Mouse (Mus musculus) midbrain, embryonic 14.5 days (tissue): ENCODE data around the gene H1fx. TPM values are rescaled to one million over a fixed set of nuclear protein-coding genes. Genes with fewer than 3 reads are reported as not detected.

Experiments
- ATAC-seq: fragments of 200-750 bp; cut with Nextera tagmentation; 2 replicates; pipeline ENCODE4 v1.8.0; 2017; ENCODE audit warnings: moderate number of reproducible peaks, moderate library complexity; ENCODE audit not compliant: low FRiP score, low TSS enrichment
- DNase-seq: peaks from one replicate; pipeline ENCODE4 v3.0.0-alpha.2; 2015
- H3K27ac ChIP-seq: fragments of 300-500 bp; sonication (generic); replicated peaks from 2 replicates; pipeline ENCODE4 v1.5.1; 2014; ENCODE audit warnings: mild to moderate bottlenecking, low read depth, low read length, moderate library complexity
- H3K27me3 ChIP-seq: fragments of 300-500 bp; sonication (generic); 2 replicates; pipeline ENCODE4 v1.6.1; 2014; ENCODE audit warnings: low read length, control low read depth, mixed read lengths; ENCODE audit not compliant: control insufficient read depth, insufficient read depth
- H3K36me3 ChIP-seq: fragments of 300-500 bp; sonication (generic); 2 replicates; pipeline ENCODE4 v1.6.1; 2014; ENCODE audit warnings: low read length, control low read depth; ENCODE audit not compliant: control insufficient read depth, insufficient read depth
- H3K4me1 ChIP-seq: fragments of 300-500 bp; sonication (generic); 2 replicates; pipeline ENCODE4 v1.6.1; 2014; ENCODE audit warnings: mild to moderate bottlenecking, antibody characterized with exemption, low read length, control low read depth; ENCODE audit not compliant: control insufficient read depth, insufficient read depth
- H3K4me2 ChIP-seq: fragments of 300-500 bp; sonication (generic); 2 replicates; pipeline ENCODE4 v1.6.1; 2014; ENCODE audit warnings: mild to moderate bottlenecking, low read length, moderate library complexity
- H3K4me3 ChIP-seq: fragments of 300-500 bp; sonication (generic); replicated peaks from 2 replicates; pipeline ENCODE4 v1.5.1; 2014; ENCODE audit warnings: low read depth, low read length
- H3K9ac ChIP-seq: fragments of 300-500 bp; sonication (generic); replicated peaks from 2 replicates; pipeline ENCODE4 v1.6.1; 2014; ENCODE audit warnings: mild to moderate bottlenecking, low read length, moderate library complexity
- H3K9me3 ChIP-seq: fragments of 300-500 bp; sonication (generic); 2 replicates; pipeline ENCODE4 v1.6.1; 2016; ENCODE audit warnings: low read length, control low read depth, mixed read lengths; ENCODE audit not compliant: control insufficient read depth
- WGBS: fragments of 180-500 bp; shearing (Covaris S2); extraction: QIAGEN DNeasy Blood & Tissue Kit; methylation state at CpG from one replicate; pipeline ENCODE4 v1.1.7; 2014; 5-methylcytosine and 5-hydroxymethylcytosine counted together
- polyA plus RNA-seq: library from polyadenylated mRNA; unstranded; fragments of >200 nt; fragmentation: Nextera tagmentation; extraction: Ambion mirVana; gene quantifications from 2 replicates; pipeline ENCODE4 v1.2.1, GENCODE M21; 2014

H1fx gene
- polyA plus RNA-seq, 1 experiment from 2014 or later = 27.6 TPM

DNA sequence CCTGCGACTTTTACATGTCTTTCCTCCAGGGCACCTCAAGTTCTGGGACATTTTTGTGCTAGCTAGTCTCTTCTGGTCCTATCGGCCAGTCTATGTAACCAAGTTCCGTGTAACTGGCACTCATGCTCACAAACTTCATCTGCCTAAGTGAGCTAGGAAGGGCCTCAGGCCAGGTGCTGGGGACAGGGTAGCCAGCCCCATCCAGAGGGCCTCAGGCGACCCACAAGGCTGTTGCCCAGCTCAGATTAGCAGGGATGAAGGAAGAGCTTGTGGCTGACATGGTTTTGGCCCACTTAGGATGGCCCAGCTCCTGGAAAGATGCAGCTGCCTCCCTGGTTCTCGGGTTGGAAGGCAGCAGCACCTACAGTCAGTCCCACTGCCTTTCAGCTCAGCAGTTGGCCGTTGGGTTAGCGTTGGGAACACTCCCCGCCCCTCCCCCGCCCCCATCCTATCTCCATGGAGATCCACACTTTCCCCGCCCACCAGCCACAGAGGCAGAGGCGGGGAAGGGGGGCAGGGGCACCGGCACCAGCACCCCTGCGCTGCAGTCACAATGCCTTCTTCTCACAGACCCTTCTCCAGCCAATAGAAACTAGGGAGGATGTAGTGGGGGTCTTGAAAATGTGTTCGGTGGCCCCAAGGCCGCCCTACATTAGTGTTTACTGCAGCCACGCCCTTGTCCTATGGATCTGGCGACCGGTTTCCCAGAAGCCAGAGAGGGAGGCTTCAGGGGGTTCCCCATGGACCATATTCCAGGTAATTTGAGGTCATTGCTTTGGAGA is 12.5 kb upstream of the H1fx start:
- peak; percentile 81 for ATAC-seq

DNA sequence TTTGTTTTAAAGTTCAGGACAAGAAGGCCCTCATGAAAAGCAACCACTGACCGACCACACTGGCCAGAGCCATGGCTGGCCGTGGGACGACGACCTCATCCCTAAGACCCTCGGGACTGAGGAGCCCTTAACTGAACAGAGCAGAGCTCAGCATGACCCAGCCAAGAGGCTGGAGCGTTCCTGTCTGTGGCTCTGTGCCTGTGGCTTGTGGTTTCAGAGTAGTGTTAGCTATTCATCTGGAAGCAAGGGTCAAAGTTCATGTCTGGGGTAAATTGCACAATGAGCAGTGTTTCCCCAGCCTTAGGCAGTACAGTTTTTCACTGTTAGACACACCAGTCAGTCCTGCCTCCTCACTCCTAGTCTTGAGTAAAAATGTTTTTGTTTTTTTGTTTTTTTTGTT is 11.3 kb upstream of the H1fx start:
- peaks cover 16% of the 10 kb centered on the region for H3K36me3 ChIP-seq
- no peaks in the 10 kb centered on the region for H3K9me3 ChIP-seq
- H3K4me2 ChIP-seq = no peak overlapping the region
- no peak overlapping the region for H3K4me3 ChIP-seq
- H3K4me1 ChIP-seq = peaks cover 28% of the 10 kb centered on the region
- ATAC-seq = no peak
- no peak overlapping the region for H3K27ac ChIP-seq
- DNase-seq = peak; percentile 11
- no peaks in the 10 kb centered on the region for H3K27me3 ChIP-seq
- WGBS = 12% methylated on average over 6 of the region's 6 CpGs
- no peak overlapping the region for H3K9ac ChIP-seq

More for the DNA sequence above, 12.5 kb upstream of the H1fx start:
- H3K4me2 ChIP-seq = peak overlapping the region; percentile 48
- H3K9ac ChIP-seq = peak overlapping the region; percentile 49
- no peaks in the 10 kb centered on the region for H3K9me3 ChIP-seq
- 3% methylated on average over 18 of the region's 18 CpGs for WGBS
- peak overlapping the region; percentile 12 for H3K4me3 ChIP-seq
- H3K27me3 ChIP-seq = no peaks in the 10 kb centered on the region
- H3K27ac ChIP-seq = peak overlapping the region; percentile 80
- peak; percentile 87 for DNase-seq
- H3K4me1 ChIP-seq = peaks cover 28% of the 10 kb centered on the region
- peaks cover 6% of the 10 kb centered on the region; the same call in 1 of the 2 replicates for H3K36me3 ChIP-seq

DNA sequence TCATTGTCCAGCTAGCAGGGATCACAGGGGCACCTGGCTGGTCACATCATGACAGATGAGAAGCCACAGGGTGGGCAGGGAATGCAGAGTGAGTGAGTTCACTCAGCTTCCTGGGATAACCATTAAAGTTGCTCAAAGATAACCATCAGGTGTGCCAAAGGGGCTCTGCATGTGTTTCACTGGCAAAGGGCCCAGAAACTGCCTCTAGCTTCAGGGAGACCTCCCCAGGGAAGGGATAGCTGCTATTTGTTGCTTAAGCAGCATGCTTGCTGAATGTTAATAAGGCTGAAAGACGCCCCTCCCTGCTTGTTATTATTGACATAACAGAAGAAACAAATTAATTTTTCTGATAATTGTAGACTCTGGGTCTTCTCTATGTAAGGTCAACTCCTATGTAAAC is 10.4 kb upstream of the H1fx start:
- Histone ChIP-seq H3K27me3 (no peaks in the 10 kb centered on the region), H3K4me3 (no peak overlapping the region), H3K36me3 (peaks cover 24% of the 10 kb centered on the region), H3K4me1 (peaks cover 28% of the 10 kb centered on the region), H3K27ac (peak overlapping the region; percentile 41; the same call in 1 of the 2 replicates), H3K9me3 (no peaks in the 10 kb centered on the region), H3K4me2 (no peak overlapping the region), H3K9ac (no peak overlapping the region)
- DNase-seq (peak; percentile 78), ATAC-seq (no peak)
- WGBS = 50% methylated on average over 1 of the region's 1 CpGs

DNA sequence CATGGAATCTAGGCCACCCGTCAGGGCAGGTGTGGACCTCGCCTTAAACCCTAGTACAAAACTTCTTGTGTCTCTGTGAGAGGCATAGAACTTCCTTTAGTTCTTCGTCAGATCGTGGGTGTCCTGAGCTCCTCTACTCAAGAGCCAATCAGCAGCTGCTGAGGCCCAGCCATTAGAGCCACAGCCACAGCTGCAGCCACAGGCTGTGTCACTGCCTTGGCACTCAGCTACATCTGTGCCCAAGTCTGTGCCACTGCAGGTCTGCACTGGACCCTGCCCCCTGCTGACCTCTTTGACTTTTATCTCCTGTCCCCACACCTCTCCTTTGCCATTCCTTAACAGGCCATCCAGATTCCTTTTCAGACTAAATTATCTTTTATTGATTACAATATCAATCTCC is 9.8 kb upstream of the H1fx start:
- H3K4me1 ChIP-seq = peaks cover 28% of the 10 kb centered on the region
- H3K4me2 ChIP-seq = no peak overlapping the region
- H3K9me3 ChIP-seq = no peaks in the 10 kb centered on the region
- H3K4me3 ChIP-seq = no peak overlapping the region
- DNase-seq (no peak), ATAC-seq (no peak)
- 76% methylated on average over 4 of the region's 4 CpGs for WGBS
- no peaks in the 10 kb centered on the region for H3K27me3 ChIP-seq
- peaks cover 30% of the 10 kb centered on the region for H3K36me3 ChIP-seq
- no peak overlapping the region for H3K9ac ChIP-seq
- H3K27ac ChIP-seq = no peak overlapping the region

DNA sequence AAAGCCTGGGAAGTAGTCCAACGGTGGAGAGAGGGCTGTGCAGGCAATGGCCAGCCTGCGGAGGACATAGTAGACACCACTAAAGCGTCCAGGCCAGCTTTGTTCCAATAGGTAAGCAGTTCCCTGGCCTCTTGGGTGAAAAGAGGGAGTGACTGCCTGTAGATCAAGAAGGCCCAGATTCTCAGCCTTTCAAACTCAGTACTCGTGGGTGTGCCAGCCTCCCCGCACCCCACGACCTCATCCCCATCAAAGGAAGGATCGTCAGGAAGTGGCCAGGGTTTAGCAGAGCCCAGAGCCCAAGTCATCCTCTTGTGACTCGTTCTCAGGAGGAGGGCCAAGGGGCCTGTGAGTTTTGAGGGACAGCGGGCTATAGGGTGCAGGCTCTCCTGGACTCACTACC is 1.1 kb upstream of the H1fx start:
- ATAC-seq = no peak
- no peaks in the 10 kb centered on the region for H3K9me3 ChIP-seq
- H3K27me3 ChIP-seq = no peaks in the 10 kb centered on the region
- H3K4me3 ChIP-seq = peak overlapping the region; percentile 97
- DNase-seq = no peak
- 70% methylated on average over 9 of the region's 9 CpGs for WGBS
- peak overlapping the region; percentile 92; the same call in 1 of the 2 replicates for H3K27ac ChIP-seq
- peak overlapping the region; percentile 81 for H3K4me2 ChIP-seq
- H3K36me3 ChIP-seq = peaks cover 33% of the 10 kb centered on the region
- H3K9ac ChIP-seq = peak overlapping the region; percentile 91
- peaks cover 15% of the 10 kb centered on the region for H3K4me1 ChIP-seq

DNA sequence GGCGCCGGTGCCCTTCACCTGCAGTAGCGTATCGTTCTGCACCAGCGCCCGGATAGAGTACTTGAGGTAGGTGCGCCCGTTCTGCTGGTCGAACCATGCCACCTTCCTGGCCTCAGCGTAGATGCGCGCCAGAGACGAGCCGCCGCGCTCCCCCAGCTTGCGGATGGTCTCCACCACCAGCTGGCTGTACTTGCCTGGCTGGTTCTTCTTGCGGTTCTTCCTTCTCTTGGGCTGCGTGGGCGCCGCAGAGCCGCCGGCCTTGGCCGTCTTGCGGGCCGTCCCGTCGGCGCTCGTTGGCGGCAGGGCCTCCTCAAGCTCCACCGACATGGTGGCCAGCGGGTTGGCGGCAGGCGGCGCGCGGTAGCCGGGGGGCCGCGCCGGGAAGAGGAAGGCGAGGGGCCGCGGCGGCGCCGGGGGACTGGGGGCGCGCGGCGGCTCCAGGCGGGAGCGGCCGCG is 379 bp downstream of the H1fx start:
- DNase-seq = no peak

DNA sequence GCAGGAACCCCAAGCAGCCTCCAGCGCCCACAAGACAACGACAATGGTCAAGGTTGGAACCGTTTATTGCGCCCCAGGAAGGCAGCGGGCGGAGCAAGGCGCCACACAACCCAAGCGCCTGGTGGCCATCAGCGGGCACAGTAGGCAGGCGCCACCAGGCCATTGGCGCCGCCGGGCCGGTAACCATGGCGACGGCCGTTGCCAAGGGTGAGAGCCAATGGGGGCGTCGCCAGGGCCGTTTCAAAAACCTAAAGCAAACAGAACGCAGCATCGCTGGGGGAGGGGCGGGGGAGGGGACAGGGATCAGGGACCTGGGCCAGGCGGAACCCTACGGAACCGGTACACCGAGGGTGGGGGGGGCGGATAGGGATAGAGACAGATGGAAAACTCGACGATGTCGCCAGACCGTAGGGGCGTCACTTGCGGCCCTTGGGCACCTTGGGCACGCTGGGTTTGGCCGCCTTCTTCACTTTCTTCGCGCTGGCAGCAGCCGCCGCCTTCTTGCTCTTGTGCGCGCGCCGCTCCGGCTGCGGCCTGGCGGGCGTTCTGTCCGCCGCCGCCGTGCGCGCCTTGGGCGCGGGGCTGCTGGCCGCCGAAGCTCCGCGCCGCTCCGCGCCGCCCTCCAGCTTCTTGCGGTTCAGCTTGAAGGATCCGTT is 935 bp downstream of the H1fx start:
- ATAC-seq = peak; percentile 89
- DNase-seq = peak; percentile 96
- Histone ChIP-seq H3K4me1 (peaks cover 15% of the 10 kb centered on the region), H3K4me2 (peak overlapping the region; percentile 81), H3K4me3 (peak overlapping the region; percentile 97), H3K9ac (peak overlapping the region; percentile 91), H3K9me3 (no peaks in the 10 kb centered on the region), H3K27me3 (no peaks in the 10 kb centered on the region), H3K36me3 (peaks cover 22% of the 10 kb centered on the region), H3K27ac (peak overlapping the region; percentile 92)
- WGBS = under 1% methylated on average over 66 of the region's 66 CpGs

More for the DNA sequence above, 379 bp downstream of the H1fx start:
- WGBS = under 1% methylated on average over 56 of the region's 56 CpGs
- Histone ChIP-seq H3K4me1 (peaks cover 15% of the 10 kb centered on the region), H3K9me3 (no peaks in the 10 kb centered on the region), H3K27me3 (no peaks in the 10 kb centered on the region), H3K4me3 (peak overlapping the region; percentile 97), H3K4me2 (peak overlapping the region; percentile 81), H3K9ac (peak overlapping the region; percentile 91), H3K27ac (peak overlapping the region; percentile 92), H3K36me3 (peaks cover 22% of the 10 kb centered on the region)
- ATAC-seq = peak; percentile 55

DNA sequence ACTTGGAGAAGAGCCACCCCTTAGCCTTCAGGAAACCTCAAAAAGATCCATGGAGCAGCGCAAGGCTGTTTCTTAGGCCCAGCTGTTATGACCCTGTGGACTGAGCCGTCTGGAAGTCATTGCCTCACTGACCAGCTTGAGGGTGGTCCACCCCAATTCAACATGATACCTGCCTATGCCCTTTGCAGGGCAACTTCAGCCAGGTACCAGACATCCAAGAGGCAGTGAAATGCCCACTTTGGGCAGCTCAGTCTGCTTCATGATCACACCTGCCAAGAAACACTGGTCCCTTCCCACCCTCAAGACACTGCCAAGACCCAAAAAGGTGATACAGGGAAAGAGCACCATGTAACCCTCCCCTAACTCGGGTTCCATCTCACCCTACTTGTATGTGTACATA is 1.7 kb downstream of the H1fx start:
- Histone ChIP-seq H3K27me3 (no peaks in the 10 kb centered on the region), H3K4me1 (peaks cover 15% of the 10 kb centered on the region), H3K9me3 (no peaks in the 10 kb centered on the region), H3K4me2 (peak overlapping the region; percentile 81), H3K27ac (peak overlapping the region; percentile 92), H3K9ac (peak overlapping the region; percentile 91; the same call in 1 of the 2 replicates), H3K36me3 (peaks cover 15% of the 10 kb centered on the region), H3K4me3 (peak overlapping the region; percentile 97)
- no peak for DNase-seq
- 66% methylated on average over 3 of the region's 3 CpGs for WGBS
- no peak for ATAC-seq
